Mouse (Mus musculus): Measurements from ENCODE around the gene Nova2. TPM values are rescaled to one million over a fixed set of nuclear protein-coding genes. Genes with fewer than 3 reads are reported as not detected.

Nova2 gene
- polyA plus RNA-seq (2012; rRNA removed) = 0.28 and 0.38 TPM in 2 replicates

GRCm38 (mm10) chr7:18925162-18925938 lies at the start of gene Nova2:
Gene Nova2, plus strand, starts transcription at chr7:18925888.

DNA sequence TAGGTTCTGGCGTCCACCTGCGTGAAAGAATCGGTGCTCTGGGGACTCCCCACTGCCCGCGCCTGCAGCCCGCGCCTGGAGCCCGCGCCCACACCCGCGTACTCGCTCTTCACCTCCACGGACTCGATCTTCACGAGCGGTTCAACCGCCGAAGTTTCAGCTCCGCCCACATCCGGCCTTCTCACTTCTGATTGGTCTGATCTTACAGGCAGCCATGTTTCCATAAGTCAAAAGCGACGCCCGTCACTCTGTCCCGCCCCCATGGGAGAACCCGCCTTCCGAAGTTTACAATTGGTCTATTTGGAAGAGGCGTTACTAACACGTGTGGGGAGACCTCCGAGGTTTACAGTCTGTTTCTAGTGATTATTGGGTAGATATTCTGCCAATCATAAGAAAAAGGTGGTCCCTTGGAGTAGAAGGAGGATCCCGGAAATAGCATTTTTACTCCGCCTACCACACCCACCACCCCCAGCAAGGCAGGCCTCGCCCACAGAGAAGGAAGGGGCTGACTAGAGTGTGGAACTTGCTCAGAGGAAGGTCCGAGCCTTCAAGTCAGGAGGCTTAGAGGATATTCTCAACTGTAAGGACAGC lies 15.4 kb upstream of the Nova2 start, which contains the start of gene Ccdc61:
Gene Ccdc61, minus strand, starts transcription at position 175 of the 591 bp plus-strand sequence.

GRCm38 (mm10) chr7:18987100-18987499 lies 61.4 kb downstream of the Nova2 start, which contains the start of gene Nanos2:
Gene Nanos2, plus strand, starts transcription at chr7:18987400.

DNA sequence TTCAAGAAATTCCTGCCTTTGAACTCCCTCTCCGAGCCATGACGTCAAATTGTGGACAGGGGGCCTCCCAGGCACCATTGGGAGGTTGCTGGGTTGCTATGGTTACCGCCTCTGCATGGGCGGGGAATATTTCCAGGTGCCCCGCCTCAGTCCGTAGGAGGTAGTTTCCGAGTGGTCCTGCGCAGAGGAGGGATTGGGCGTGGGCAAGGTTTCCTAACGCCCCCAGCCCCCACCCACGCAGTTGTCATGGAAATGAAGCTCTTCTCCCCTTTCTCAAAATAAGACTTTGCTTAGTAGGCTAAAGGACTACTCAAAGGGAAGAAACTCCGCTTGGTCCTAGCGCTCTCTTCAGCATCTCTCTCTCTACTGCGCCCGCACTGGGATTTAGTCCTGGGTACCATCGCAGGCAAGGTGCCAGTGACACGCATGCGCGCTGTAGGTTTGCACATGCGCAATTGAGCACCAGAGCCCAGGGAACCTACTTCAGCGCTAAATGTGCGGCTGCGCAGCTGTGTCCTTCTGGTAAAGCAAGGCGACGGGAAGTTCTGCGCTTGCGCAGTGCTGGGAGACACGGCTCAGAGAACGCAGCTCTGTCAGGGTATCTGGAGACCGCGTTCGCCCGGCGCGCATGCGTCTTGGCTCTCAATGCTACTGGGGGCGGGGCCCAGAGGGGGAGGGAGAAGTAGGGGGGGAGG lies 65.1 kb downstream of the Nova2 start, which contains the start of gene Mypop:
Gene Mypop, plus strand, starts transcription at position 645 of the 695 bp plus-strand sequence.

GRCm38 (mm10) chr7:19003902-19004630 lies 78.4 kb downstream of the Nova2 start, which contains the start of gene Irf2bp1:
Gene Irf2bp1, plus strand, starts transcription at chr7:19004044.

Other genes with a start within 250 kb of the Nova2 start
- not detected in 2 replicates for gene Psg20, start 239.7 kb upstream of the Nova2 start, polyA plus RNA-seq (2012; rRNA removed)
- 0.03 TPM in 1 of 2 replicates, not detected in the other for gene Psg22, start 207.8 kb upstream of the Nova2 start, polyA plus RNA-seq (2012; rRNA removed)
- not detected in 2 replicates for gene Psg19, start 127.4 kb upstream of the Nova2 start, polyA plus RNA-seq (2012; rRNA removed)
- gene Psg17, start 104.3 kb upstream of the Nova2 start, polyA plus RNA-seq (2012; rRNA removed) = 0.10 TPM in 1 of 2 replicates, not detected in the other
- 2.3 and 2.9 TPM in 2 replicates for gene Mill2, start 85.9 kb upstream of the Nova2 start, polyA plus RNA-seq (2012; rRNA removed)
- gene Pglyrp1, start 54.6 kb upstream of the Nova2 start, polyA plus RNA-seq (2012; rRNA removed) = 181 and 289 TPM in 2 replicates
- 14.5 and 18.4 TPM in 2 replicates for gene Ccdc61, start 15.5 kb upstream of the Nova2 start, polyA plus RNA-seq (2012; rRNA removed)
- gene Nanos2, start 61.5 kb downstream of the Nova2 start, polyA plus RNA-seq (2012; rRNA removed) = not detected in 2 replicates
- gene Mypop, start 65.4 kb downstream of the Nova2 start, polyA plus RNA-seq (2012; rRNA removed) = 5.5 and 6.7 TPM in 2 replicates
- 18.4 and 26.7 TPM in 2 replicates for gene Irf2bp1, start 78.2 kb downstream of the Nova2 start, polyA plus RNA-seq (2012; rRNA removed)
- 50.7 and 52.1 TPM in 2 replicates for gene Foxa3, start 97.7 kb downstream of the Nova2 start, polyA plus RNA-seq (2012; rRNA removed)
- gene Sympk, start 98.5 kb downstream of the Nova2 start, polyA plus RNA-seq (2012; rRNA removed) = 47.9 and 60.8 TPM in 2 replicates
- gene Rsph6a, start 128.8 kb downstream of the Nova2 start, polyA plus RNA-seq (2012; rRNA removed) = 0.18 TPM in 1 of 2 replicates, not detected in the other
- 21.7 and 24.0 TPM in 2 replicates for gene Dmwd, start 150.3 kb downstream of the Nova2 start, polyA plus RNA-seq (2012; rRNA removed)
- 706 and 850 TPM in 2 replicates for gene Dmpk, start 158.0 kb downstream of the Nova2 start, polyA plus RNA-seq (2012; rRNA removed)
- 27.1 and 28.4 TPM in 2 replicates for gene Six5, start 168.7 kb downstream of the Nova2 start, polyA plus RNA-seq (2012; rRNA removed)
- gene Gm4969, start 192.5 kb downstream of the Nova2 start, polyA plus RNA-seq (2012; rRNA removed) = 0.05 and 0.11 TPM in 2 replicates
- gene Fbxo46, start 194.0 kb downstream of the Nova2 start, polyA plus RNA-seq (2012; rRNA removed) = 4.7 and 6.4 TPM in 2 replicates
- 7.6 and 10.2 TPM in 2 replicates for gene Qpctl, start 223.4 kb downstream of the Nova2 start, polyA plus RNA-seq (2012; rRNA removed)
- 3.1 and 3.8 TPM in 2 replicates for gene Snrpd2, start 223.8 kb downstream of the Nova2 start, polyA plus RNA-seq (2012; rRNA removed)
- gene Gipr, start 240.2 kb downstream of the Nova2 start, polyA plus RNA-seq (2012; rRNA removed) = 0.16 and 0.48 TPM in 2 replicates

Measured in stomach, adult 2 months (tissue).